Mouse (Mus musculus): Measurements from ENCODE around the gene Sumo3. TPM values are rescaled to one million over a fixed set of nuclear protein-coding genes. Genes with fewer than 3 reads are reported as not detected.

Sumo3 gene
- total RNA-seq, 2 experiments from 2014 or later = 71.3 to 150 TPM

- peak; percentile 85 for ATAC-seq (replicated peaks; ENCODE audit: low FRiP score, low TSS enrichment, poor library complexity, severe bottlenecking)
Observed at GRCm38 (mm10) chr10:77622055-77622988, 16.4 kb downstream of the Sumo3 start, which contains the start of gene Ube2g2. Gene Ube2g2 (plus strand): TSS chr10:77622275.

- ATAC-seq (replicated peaks; ENCODE audit: low FRiP score, low TSS enrichment, poor library complexity, severe bottlenecking) = 0 out of 2 replicates have a peak, but pooled peaks have one; percentile 16
Observed at GRCm38 (mm10) chr10:77623069-77623492, 17.2 kb downstream of the Sumo3 start.

GRCm38 (mm10) chr10:77623639-77624400, 17.9 kb downstream of the Sumo3 start:
- ATAC-seq (replicated peaks; ENCODE audit: low FRiP score, low TSS enrichment, poor library complexity, severe bottlenecking) = no peak

GRCm38 (mm10) chr10:77624570-77624995, 18.7 kb downstream of the Sumo3 start:
- no peak for ATAC-seq (replicated peaks; ENCODE audit: low FRiP score, low TSS enrichment, poor library complexity, severe bottlenecking)

GRCm38 (mm10) chr10:77626036-77626435, 20.1 kb downstream of the Sumo3 start:
- no peak for ATAC-seq (replicated peaks; ENCODE audit: low FRiP score, low TSS enrichment, poor library complexity, severe bottlenecking)

GRCm38 (mm10) chr10:77626591-77626990, 20.7 kb downstream of the Sumo3 start:
- no peak for ATAC-seq (replicated peaks; ENCODE audit: low FRiP score, low TSS enrichment, poor library complexity, severe bottlenecking)

- peak; percentile 78 for ATAC-seq (replicated peaks; ENCODE audit: low FRiP score, low TSS enrichment, poor library complexity, severe bottlenecking)
Observed at GRCm38 (mm10) chr10:77627497-77627896, 21.6 kb downstream of the Sumo3 start.

GRCm38 (mm10) chr10:77629163-77629562, 23.3 kb downstream of the Sumo3 start:
- ATAC-seq (replicated peaks; ENCODE audit: low FRiP score, low TSS enrichment, poor library complexity, severe bottlenecking) = no peak

GRCm38 (mm10) chr10:77629970-77630369, 24.1 kb downstream of the Sumo3 start:
- ATAC-seq (replicated peaks; ENCODE audit: low FRiP score, low TSS enrichment, poor library complexity, severe bottlenecking) = no peak

GRCm38 (mm10) chr10:77634016-77634415, 28.1 kb downstream of the Sumo3 start:
- no peak for ATAC-seq (replicated peaks; ENCODE audit: low FRiP score, low TSS enrichment, poor library complexity, severe bottlenecking)

- ATAC-seq (replicated peaks; ENCODE audit: low FRiP score, low TSS enrichment, poor library complexity, severe bottlenecking) = peak; percentile 29; the same call in 1 of the 2 replicates
Observed at GRCm38 (mm10) chr10:77634452-77635231, 28.7 kb downstream of the Sumo3 start.

GRCm38 (mm10) chr10:77636234-77636922, 30.5 kb downstream of the Sumo3 start:
- no peak for ATAC-seq (replicated peaks; ENCODE audit: low FRiP score, low TSS enrichment, poor library complexity, severe bottlenecking)

GRCm38 (mm10) chr10:77638956-77639355, 33.1 kb downstream of the Sumo3 start:
- ATAC-seq (replicated peaks; ENCODE audit: low FRiP score, low TSS enrichment, poor library complexity, severe bottlenecking) = no peak

- no peak for ATAC-seq (replicated peaks; ENCODE audit: low FRiP score, low TSS enrichment, poor library complexity, severe bottlenecking)
Observed at GRCm38 (mm10) chr10:77643160-77643559, 37.3 kb downstream of the Sumo3 start.

- no peak for ATAC-seq (replicated peaks; ENCODE audit: low FRiP score, low TSS enrichment, poor library complexity, severe bottlenecking)
Observed at GRCm38 (mm10) chr10:77645571-77645970, 39.7 kb downstream of the Sumo3 start.

- no peak for ATAC-seq (replicated peaks; ENCODE audit: low FRiP score, low TSS enrichment, poor library complexity, severe bottlenecking)
Observed at GRCm38 (mm10) chr10:77647461-77647860, 41.6 kb downstream of the Sumo3 start.

- no peak for ATAC-seq (replicated peaks; ENCODE audit: low FRiP score, low TSS enrichment, poor library complexity, severe bottlenecking)
Observed at GRCm38 (mm10) chr10:77647901-77648300, 42.0 kb downstream of the Sumo3 start.

- no peak for ATAC-seq (replicated peaks; ENCODE audit: low FRiP score, low TSS enrichment, poor library complexity, severe bottlenecking)
Observed at GRCm38 (mm10) chr10:77652046-77652445, 46.1 kb downstream of the Sumo3 start.

Measured in megakaryocyte-erythroid progenitor cell, adult 5-6 weeks (primary cell).